Mouse (Mus musculus) frontal cortex, postnatal 14 days (tissue): Measurements from ENCODE around the gene Ap1s1.

Experiments used
- DNase-seq, 2 experiments: peaks; one replicate each; pipeline ENCODE4 v3.0.0; 2022; ENCODE audit warnings: low spot score in 2 of 2

Ap1s1 gene

GRCm38 (mm10) chr5:137045402-137046323 lies at the start of gene Ap1s1:
Ap1s1 (minus strand) TSS chr5:137046135.
- DNase-seq = peak; percentile 97 to 98

GRCm38 (mm10) chr5:137095135-137095534 lies 49.2 kb upstream of the Ap1s1 start:
- no peak for DNase-seq

- DNase-seq = no peak
Observed at GRCm38 (mm10) chr5:137093720-137094119, 47.8 kb upstream of the Ap1s1 start.

GRCm38 (mm10) chr5:137091560-137091959 lies 45.6 kb upstream of the Ap1s1 start:
- DNase-seq = no peak

GRCm38 (mm10) chr5:137090870-137091269 lies 44.9 kb upstream of the Ap1s1 start:
- no peak for DNase-seq

GRCm38 (mm10) chr5:137087410-137087809 lies 41.5 kb upstream of the Ap1s1 start:
- DNase-seq = no peak

- no peak for DNase-seq
Observed at GRCm38 (mm10) chr5:137085731-137086130, 39.8 kb upstream of the Ap1s1 start.

- no peak for DNase-seq
Observed at GRCm38 (mm10) chr5:137085021-137085420, 39.1 kb upstream of the Ap1s1 start.

- no peak for DNase-seq
Observed at GRCm38 (mm10) chr5:137083051-137083450, 37.1 kb upstream of the Ap1s1 start.

- no peak for DNase-seq
Observed at GRCm38 (mm10) chr5:137079849-137080248, 33.9 kb upstream of the Ap1s1 start.

GRCm38 (mm10) chr5:137078616-137079015 lies 32.7 kb upstream of the Ap1s1 start:
- no peak for DNase-seq

- no peak for DNase-seq
Observed at GRCm38 (mm10) chr5:137078041-137078440, 32.1 kb upstream of the Ap1s1 start.

GRCm38 (mm10) chr5:137077187-137077586 lies 31.3 kb upstream of the Ap1s1 start:
- DNase-seq = no peak

- no peak for DNase-seq
Observed at GRCm38 (mm10) chr5:137076191-137076930, 30.4 kb upstream of the Ap1s1 start.

- no peak for DNase-seq
Observed at GRCm38 (mm10) chr5:137075726-137076125, 29.8 kb upstream of the Ap1s1 start.

- DNase-seq = no peak
Observed at GRCm38 (mm10) chr5:137074191-137074651, 28.3 kb upstream of the Ap1s1 start.

GRCm38 (mm10) chr5:137073141-137073540 lies 27.2 kb upstream of the Ap1s1 start:
- DNase-seq = no peak

GRCm38 (mm10) chr5:137072079-137072960 lies 26.4 kb upstream of the Ap1s1 start, which contains the start of gene Serpine1:
Serpine1 (minus strand) TSS chr5:137072268.
- DNase-seq = peak; percentile 46 to 60

GRCm38 (mm10) chr5:137070881-137071605 lies 25.1 kb upstream of the Ap1s1 start:
- no peak for DNase-seq

GRCm38 (mm10) chr5:137068711-137069110 lies 22.8 kb upstream of the Ap1s1 start:
- DNase-seq = no peak

- DNase-seq = no peak
Observed at GRCm38 (mm10) chr5:137065923-137066322, 20.0 kb upstream of the Ap1s1 start.
